Mouse (Mus musculus) lung, postnatal 0 days (tissue): ENCODE measurements around the gene Ankrd31.

Experiments used
- CTCF ChIP-seq: IDR thresholded peaks from 2 replicates; pipeline ENCODE4 v1.5.1; 2016; ENCODE audit warnings: antibody characterized with exemption, mild to moderate bottlenecking
- EP300 ChIP-seq: IDR thresholded peaks from 2 replicates; pipeline ENCODE4 v1.6.1; 2016; ENCODE audit warnings: antibody characterized with exemption, mild to moderate bottlenecking, control low read depth

GRCm38 (mm10) chr13:96937059-96937558 is 189.0 kb downstream of the Ankrd31 start:
- TF ChIP-seq CTCF: no peak
- no peak for TF ChIP-seq EP300
